Mouse (Mus musculus): ENCODE results near the gene Tor4a.

Gene Tor4a

DNA sequence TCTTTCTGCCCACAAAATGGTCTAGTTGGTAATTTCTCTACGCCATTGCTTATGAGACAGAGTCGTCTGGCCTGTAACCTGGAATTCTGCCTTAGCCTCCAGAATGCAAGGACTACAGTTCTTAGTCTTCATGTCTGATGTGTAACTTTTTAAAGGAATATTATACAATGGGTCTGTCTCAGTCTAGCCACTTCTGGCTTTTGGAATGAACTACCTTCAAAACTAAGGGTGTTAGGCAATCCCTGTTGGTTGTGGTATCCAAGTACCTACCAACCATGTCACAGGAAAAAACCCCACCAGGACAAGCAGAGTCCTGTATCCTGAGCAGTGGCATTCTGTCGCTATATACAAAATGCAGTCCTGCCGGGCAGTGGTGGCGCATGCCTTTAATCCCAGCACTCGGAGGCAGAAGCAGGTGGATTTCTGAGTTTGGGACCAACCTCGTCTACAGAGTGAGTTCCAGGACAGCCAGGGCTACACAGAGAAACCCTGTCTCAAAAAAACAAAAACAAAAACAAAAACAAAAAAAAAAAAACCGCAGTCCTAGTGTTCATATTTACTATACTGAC is 29.2 kb upstream of the Tor4a start:
- DNase-seq (ENCODE audit: low read depth in 2 of 2, low spot score in 2 of 2): no peak

DNA sequence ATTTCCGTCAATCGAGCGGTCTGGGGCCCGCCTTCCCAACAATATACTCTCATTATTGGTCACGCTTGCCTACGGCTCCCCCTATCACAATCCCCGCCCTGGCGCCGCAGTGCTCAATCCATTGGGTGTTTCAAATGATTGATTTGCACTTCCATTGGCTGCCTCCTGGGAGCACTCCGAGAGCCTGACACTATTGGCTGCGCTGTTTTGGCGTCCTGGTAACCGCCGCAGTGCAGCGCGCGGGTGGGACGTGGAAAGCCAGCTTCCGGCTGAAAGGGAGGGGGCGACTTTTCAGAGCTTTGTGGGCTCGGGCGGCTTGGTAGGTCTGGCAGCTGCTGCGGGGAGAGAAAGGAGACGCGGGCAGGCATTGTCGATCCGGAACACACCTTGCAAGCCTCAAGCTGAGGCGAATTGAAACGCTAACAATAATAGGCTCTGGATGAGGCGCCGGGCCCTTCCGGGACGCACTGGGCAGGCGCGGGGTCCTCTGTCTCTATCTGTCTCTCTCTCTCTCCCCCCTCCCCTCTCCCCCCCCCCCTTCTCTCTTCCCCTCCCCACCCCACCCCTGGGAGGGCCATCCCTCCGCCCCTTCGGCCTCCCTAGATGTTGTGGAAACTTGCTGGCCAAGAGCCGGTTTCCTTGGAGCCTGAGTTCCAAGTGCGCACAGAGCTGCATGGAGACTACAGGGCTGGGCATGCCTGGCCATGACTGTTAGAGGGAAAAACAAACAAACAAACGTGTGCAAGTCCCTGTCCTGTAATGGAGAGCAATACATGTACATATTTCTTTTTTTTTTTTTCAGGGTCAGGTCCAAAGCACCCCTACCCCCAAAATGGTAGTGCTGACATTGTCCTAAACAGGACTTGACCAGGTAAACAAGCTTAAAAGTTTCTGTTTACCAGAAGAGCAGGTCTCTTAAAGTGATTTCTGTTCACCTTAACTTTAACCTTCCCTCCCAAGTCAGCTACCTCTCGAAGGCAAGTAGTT is 28.4 kb upstream of the Tor4a start:
- peak; percentile 97 to 99 for DNase-seq (ENCODE audit: low read depth in 2 of 2, low spot score in 2 of 2)

GRCm38 (mm10) chr2:25224492-25224765 is 27.7 kb upstream of the Tor4a start, which contains the start of gene Tubb4b:
Gene Tubb4b (minus strand): TSS chr2:25224702.
- DNase-seq (ENCODE audit: low read depth in 2 of 2, low spot score in 2 of 2): no peak

GRCm38 (mm10) chr2:25223681-25224491 is 27.2 kb upstream of the Tor4a start:
- peak in 1 of 2 experiments; percentile 59 for DNase-seq (ENCODE audit: low read depth in 2 of 2, low spot score in 2 of 2)

GRCm38 (mm10) chr2:25221331-25221772 is 24.7 kb upstream of the Tor4a start:
- no peak for DNase-seq (ENCODE audit: low read depth in 2 of 2, low spot score in 2 of 2)

DNA sequence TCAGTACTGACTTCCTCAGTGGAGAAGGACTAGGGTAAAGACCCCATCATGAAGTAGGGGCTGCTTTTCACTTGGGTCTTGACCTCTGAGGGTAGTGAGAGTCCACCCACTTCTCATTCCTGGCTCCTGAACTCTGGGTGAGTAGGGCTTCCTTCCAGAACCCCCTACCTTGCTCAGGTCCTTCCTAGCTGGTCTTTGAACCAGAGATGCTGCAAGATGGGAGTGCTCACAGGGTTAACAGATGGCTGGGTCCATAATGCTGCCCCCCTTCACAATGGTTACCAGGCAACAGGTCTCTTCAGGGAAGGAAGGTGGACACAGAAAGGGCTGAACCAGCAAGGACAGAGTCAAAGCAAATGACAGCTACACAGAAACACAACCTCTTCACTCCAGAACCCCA is 21.8 kb upstream of the Tor4a start, which contains the start of gene Fam166a:
Fam166a (plus strand) TSS at position 301 of the 400 bp plus-strand sequence.
- no peak for DNase-seq (ENCODE audit: low read depth in 2 of 2, low spot score in 2 of 2)

GRCm38 (mm10) chr2:25217666-25218065 is 21.0 kb upstream of the Tor4a start:
- no peak for DNase-seq (ENCODE audit: low read depth in 2 of 2, low spot score in 2 of 2)

DNA sequence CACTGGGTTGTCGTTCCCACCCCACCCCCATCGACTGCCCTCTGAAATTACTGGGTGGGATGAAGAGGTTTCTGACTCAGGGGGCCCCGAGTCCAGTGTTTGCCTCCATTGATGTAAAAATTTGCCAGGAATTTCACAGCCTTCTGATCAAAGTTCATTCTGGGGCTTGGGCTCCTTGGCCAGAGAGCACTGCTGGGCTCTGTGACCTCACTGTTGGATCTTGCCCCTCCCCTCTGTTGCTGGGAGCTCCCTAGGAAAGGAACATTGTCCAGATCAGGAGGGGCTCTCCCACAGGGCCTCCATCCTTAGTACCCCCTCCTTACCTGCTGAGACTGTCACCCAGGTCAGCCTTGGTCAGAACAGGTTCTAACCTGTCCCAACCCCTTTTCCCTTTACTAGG is 17.8 kb upstream of the Tor4a start, which contains the start of gene Stpg3:
Stpg3 (minus strand) TSS at position 194 of the 400 bp plus-strand sequence.
- no peak for DNase-seq (ENCODE audit: low read depth in 2 of 2, low spot score in 2 of 2)

GRCm38 (mm10) chr2:25213266-25213865 is 16.7 kb upstream of the Tor4a start:
- no peak for DNase-seq (ENCODE audit: low read depth in 2 of 2, low spot score in 2 of 2)

DNA sequence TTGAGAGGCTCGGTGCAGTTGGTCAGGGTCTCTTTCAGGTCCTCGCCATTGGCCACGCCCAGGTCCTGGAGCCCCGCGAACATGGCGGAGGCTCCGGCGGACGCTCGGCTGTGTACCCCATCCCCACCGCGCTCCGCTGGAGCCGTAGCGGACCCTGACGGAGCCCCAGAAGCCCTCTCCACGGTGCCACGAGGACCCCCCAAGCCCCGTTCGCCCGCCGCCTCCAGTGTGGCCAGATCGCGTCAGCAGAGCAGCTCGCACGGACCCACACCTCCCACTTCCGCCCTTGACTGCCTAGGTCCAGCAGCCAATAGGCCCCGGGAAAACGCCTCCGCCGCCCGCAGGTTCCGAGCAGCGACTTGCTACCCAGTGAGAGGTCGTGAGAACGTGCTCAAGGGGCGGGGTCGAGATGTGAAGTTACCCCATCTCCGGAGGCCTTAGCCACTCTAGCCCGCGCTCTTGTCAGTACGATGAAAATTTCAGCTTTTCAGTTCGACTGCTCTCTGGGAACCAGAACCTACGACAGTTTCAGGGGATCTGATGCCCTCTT is 14.5 kb upstream of the Tor4a start, which contains the start of gene Nelfb:
Nelfb (minus strand) TSS at position 369 of the 550 bp plus-strand sequence.
- DNase-seq (ENCODE audit: low read depth in 2 of 2, low spot score in 2 of 2): peak; percentile 77 to 81

GRCm38 (mm10) chr2:25210686-25211085 is 14.0 kb upstream of the Tor4a start:
- DNase-seq (ENCODE audit: low read depth in 2 of 2, low spot score in 2 of 2): peak in 1 of 2 experiments; percentile 6

GRCm38 (mm10) chr2:25207593-25207992 is 10.9 kb upstream of the Tor4a start:
- DNase-seq (ENCODE audit: low read depth in 2 of 2, low spot score in 2 of 2): no peak

DNA sequence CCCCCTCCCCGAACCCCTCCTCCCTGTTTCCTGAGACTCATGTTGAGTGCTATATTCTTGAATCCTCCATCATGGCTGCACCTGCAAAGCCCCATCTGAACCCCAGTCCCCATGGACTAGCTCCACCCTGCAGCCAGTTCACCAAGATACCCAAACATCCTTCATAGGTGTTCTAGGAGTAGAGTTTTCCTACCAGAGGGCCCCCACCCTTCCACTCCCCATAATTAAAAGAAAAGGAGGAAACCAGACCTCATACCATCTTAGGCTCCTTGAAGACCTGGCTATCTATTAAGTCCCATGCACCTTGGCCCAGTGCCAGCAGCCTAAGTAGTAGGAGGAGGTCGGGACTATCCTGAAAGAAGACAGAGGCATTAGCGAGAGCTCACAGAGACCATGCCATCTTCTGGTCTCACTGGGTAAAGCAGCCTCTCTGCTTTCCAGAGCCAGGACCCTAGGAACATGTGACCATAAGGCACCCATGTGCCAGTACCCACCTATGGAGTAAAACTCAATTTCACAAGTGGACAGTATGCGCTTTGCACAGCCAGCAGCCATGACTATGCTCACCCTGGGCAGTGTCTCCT is 7.0 kb upstream of the Tor4a start:
- DNase-seq (ENCODE audit: low read depth in 2 of 2, low spot score in 2 of 2): no peak

DNA sequence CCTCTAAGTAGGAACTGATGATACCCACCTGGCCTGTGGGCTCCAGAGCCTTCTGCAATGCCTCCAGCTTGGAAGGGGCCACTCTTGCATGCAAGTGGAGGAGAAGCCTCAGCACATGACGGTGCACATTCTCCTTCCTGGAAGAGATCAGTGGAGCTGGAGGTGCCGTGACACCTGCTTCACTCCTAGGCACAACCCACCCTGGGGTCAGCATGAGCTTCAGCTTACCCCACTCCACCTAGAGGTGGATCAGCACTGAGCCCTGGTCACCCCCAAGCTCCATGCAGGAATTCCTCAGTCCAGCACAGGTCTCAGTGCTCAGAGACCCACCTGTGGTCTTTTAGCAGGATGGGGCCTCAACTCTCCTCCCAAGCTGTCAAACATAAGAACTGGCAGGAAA is 3.9 kb upstream of the Tor4a start:
- no peak for DNase-seq (ENCODE audit: low read depth in 2 of 2, low spot score in 2 of 2)

DNA sequence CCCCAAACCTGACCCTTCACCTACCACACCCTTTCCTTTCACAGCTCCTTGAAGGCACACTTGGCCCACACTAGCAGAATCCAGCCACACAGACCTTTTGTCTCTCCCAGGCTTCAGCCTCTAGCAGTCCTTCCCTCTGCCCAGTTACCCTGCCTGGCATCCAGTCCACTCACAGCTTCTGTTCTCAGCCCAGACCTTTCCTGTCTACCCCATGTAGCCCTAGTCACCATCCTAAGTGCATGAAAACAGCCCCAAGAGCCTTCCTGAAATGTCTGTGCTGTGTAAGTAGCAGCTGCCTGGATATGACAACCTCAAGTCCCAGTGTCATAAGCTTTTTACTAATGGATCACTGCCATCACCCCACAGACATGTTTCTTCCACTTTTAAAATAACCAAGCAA is 1.3 kb upstream of the Tor4a start:
- no peak for DNase-seq (ENCODE audit: low read depth in 2 of 2, low spot score in 2 of 2)

DNA sequence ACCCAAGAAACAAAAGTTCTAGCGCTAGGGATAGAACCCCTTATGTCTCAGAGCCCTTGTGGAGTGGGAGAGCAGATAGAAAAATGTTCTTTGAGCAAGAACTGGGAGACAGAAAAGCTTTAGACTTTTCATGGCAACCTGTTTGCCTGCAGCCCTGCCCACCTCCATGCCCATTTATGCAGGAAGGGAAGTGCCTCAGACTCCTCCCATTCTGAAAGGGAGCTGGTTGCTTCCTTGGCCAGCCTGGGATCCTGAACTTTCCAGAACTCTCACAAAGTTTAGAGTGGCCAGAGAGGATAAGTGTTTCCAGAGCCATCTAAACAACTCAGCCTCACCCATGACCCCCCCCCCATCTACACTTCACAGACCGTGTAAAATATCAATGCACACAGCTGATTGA is 505 bp upstream of the Tor4a start:
- DNase-seq (ENCODE audit: low read depth in 2 of 2, low spot score in 2 of 2): no peak

- peak; percentile 31 to 50 for DNase-seq (ENCODE audit: low read depth in 2 of 2, low spot score in 2 of 2)
Measured at GRCm38 (mm10) chr2:25195211-25196156, 1.2 kb downstream of the Tor4a start.

DNA sequence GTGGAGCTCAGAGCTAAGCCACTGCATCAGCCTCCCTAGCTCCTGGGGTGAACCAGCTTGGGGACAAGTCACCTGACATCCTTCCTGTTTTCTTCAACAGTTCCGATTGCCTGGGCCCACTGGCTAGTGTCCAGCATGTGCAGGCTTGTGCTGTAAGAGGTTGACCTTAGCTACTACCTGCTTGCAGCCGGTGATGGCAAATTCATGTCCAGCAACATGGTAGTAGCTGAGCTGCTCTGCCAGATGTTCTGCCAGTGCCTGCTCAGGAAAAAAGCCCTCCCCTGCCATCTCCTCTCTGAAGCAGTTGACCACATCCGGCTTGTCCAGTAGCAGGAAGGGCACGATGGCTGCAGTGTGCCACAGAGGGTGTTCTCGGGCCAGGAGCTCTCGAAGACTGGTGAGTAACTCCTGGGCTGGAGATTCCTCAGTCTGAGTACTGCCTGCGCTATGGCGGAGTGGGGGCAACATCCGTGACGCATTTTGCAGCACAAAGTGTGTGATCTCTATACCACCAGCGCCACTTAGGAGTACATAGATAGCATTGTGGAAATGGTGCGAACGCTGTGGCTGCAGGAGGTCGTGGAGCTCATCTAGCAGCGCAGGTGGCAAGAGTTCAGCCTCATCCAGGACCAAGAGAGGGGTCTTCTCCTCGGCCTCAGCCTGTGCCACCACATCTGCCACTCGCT is 2.1 kb downstream of the Tor4a start:
- DNase-seq (ENCODE audit: low read depth in 2 of 2, low spot score in 2 of 2): peak; percentile 31 to 34

- DNase-seq (ENCODE audit: low read depth in 2 of 2, low spot score in 2 of 2): no peak
Measured at GRCm38 (mm10) chr2:25194006-25194405, 2.7 kb downstream of the Tor4a start.

All from CD8-positive naive resting alpha-beta T cell, adult 2 months (primary cell).